Mouse (Mus musculus) adrenal gland, postnatal 4 days (tissue): ENCODE measurements around the gene Mlxipl. TPM values are rescaled to one million over a fixed set of nuclear protein-coding genes. Genes with fewer than 3 reads are reported as not detected.

ENCODE experiments used
- DNase-seq, 2 experiments: peaks; one replicate each; pipeline ENCODE4 v3.0.0; 2021 to 2022; ENCODE audit warnings: low spot score in 2 of 2, mixed read lengths in 2 of 2
- total RNA-seq, 2 experiments: library from RNA; stranded (reverse); gene quantifications; 2 replicates each; pipeline ENCODE4 v1.2.3; 2021

Gene Mlxipl
- total RNA-seq, 2 experiments from 2014 or later = 37.8 to 38.7 TPM

DNA sequence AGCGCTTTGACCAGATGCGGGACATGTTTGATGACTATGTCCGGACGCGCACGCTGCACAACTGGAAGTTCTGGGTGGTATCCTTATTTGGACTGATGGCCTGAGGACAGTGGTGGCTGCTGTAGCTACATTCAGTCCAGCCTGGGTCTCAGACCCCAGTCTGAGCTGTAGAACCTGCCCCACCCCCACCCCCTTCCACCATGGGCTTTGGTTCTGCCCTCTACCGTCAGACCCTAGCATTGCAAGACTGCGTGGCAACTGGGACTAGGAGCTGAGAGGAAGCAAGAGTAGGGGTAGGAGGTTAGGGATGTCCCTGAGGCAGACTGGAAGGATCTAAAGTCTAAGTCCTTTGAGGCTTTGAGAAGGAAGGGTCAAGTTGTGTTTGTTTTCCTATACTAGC lies 44.8 kb downstream of the Mlxipl start:
- no peak for DNase-seq

DNA sequence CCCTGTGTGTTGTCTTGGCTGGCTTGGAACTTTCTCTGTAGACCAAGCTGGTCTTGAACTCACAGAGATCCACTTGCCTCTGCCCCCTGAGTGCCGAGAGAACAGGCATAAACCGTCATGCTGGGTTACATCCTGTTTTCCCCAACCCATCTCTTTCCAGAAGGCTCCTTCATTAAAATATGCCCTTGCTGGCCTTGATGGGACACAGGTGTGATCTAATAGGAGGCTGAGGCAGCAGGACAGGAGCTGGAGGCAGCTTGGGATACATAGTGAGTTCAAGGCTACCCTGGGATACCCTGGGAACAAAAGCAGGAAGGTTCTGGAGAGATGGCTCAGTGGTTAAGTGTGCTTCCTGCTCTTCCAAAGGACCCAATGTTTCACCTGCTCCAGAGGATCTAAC lies 50.2 kb downstream of the Mlxipl start:
- no peak for DNase-seq

DNA sequence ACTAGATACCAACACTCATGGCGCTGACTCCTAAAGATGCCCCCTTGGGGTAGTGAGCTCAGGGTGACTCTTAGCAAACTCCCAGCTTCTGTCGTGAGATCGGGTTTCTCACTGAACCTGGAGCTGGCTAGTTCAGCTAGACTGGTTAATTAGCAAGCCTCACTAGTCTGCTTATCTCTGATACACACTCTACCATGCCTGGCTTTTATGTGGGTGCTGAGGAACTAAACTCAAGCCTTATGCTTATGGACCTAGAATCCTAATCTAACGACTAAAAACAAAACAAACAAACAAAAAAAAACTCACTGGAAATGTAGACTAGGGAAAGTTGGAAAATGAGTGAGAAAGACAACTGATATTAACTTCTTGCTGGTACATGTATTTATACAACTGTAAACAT lies 54.8 kb downstream of the Mlxipl start:
- DNase-seq = no peak

DNA sequence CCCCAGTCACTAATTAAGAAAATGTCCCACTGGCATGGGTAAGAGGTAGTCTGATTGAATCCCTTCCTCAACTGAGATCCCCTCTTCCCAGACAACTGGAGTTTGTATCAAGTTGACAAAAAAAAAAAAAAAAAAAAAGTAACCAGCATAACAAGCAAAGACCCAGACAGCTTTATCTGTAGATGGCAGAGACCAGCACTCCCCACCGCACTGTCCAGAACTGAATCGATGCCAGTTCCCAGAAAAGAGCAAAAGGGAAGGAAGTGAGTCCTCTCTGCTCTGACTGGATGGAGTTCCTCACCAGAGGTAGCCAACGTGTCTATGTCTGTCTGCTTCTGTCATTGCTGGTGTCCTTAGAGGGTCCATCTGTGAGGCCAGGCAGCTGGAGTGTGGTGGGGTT lies 55.8 kb downstream of the Mlxipl start:
- DNase-seq = no peak

DNA sequence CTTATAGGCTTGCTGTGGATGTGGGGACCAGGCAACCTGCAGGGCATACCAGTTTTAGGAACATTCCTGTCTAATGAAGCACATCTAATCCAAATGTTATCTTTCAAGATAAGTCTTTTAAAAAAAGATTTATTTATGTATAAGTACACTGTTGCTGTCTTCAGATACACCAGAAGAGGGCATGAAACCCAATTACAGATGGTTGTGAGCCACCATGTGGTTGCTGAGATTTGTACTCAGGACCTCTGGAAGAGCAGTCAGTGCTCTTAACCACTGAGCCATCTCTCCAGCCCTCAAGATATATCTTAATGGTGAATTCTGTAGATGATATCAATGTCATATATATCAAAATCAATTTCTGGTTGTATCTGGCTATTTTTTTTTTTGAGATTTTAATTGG lies 56.3 kb downstream of the Mlxipl start:
- no peak for DNase-seq

DNA sequence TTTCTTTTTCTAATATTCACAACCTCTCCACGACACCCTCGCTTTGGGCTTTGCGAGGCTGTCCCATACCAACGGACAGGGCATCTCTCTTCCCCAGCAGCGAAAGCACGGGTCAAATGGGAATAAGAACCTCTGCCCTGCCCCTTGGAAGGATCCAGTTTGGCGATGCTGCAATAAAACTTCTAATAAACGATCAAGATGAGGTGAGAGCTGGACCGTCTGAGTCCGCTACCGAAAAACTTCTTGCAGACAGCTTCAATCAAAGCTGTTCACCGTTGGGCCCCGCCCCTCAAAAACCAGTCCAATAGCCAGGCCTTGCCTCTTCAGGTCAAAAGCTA lies 59.0 kb downstream of the Mlxipl start:
- no peak for DNase-seq

DNA sequence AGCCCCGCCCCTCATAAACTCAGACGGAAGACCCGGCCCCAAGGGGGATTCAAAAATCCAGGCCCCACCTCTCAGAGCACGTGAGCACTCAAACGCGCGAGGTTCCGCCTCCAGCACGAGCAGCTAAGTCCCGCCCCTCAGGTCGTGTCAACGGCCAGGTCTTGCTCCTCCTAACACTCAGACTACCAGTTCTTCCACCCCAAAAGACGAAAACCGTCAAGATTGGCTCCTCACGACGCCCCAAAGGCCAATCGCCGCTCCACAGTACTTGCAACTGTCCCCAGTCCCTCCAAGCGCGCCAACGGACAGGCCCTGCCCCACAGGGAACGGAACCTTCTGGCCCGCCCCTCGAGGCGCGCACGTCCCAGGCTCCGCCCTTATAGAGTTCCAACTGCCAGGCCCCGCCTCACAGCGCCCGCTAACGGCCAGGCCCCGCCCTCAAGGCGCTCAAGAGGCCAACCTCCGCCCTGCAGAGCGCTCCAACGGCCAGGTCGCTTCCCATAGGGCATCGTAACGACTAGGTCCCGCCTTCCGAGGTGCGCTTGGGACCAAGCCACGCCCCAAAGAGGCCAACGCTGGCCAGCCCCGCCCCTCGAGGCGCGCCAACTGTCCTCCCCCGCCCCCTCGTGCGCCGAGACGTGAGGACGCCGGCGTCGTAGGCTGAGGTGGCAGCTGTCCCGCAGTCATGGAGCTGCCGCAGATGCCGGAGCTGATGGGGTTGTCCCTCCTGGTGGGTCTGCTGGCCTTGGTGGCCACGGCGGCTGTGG lies 59.5 kb downstream of the Mlxipl start, which contains the start of gene Tbl2:
Tbl2 (plus strand) TSS at position 605 of the 767 bp plus-strand sequence.
- DNase-seq = peak; percentile 93 to 98

DNA sequence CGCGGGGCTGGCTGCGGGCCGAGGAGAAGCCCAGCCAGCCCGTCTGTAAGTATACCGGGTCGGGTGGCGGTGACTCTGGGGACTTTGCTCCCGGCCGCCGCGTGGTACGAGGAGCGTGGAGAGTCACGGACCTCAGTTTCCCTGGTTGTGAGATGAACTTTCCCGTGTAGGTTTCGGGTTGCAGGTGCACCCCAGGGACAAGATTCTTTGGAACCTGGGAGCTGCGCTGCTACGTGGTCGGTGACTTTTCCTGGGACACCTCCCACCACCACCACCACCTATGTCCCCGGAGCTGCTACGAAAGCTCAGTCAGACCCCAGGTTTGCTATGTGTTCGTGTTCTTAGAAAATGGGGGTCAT lies 60.1 kb downstream of the Mlxipl start:
- DNase-seq = no peak

DNA sequence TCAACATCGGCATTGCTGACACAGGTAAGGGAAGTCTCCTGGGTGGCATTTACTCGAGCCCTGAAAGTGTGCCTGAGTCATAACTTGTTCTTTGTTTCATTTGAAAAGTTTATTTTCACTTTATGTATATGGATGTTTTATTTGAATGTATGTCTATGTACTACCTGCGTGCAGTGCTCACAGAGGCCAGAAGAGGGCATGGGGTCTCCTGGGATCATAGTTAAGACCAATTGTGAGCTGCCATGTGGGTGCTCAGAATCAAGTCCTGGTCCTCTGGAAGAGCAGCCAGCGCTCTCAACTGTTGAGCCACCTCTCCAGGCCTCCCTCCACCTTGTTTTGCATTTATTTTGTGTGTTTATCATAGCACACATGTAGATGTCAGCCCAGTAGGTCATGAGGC lies 66.8 kb downstream of the Mlxipl start:
- DNase-seq = no peak

DNA sequence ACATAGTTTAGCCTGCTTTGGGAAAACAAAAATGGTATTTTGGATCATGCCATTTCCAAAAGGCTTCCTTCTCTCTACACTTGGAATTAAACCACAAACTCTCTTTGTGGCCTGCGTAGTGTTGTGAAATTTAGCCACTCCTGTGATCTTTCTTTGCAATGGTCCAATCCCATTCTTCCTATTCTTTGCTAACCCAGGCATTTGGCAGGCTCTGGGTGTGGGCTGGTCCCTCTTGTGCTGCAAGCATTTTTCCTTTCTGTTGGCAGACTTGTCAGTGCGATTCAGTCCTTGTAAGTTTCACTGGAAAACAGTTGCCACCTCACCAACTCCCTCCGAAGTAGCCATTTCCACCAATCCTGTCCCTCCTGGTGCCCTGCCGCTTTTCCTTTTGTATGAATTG lies 71.5 kb downstream of the Mlxipl start:
- DNase-seq = no peak

DNA sequence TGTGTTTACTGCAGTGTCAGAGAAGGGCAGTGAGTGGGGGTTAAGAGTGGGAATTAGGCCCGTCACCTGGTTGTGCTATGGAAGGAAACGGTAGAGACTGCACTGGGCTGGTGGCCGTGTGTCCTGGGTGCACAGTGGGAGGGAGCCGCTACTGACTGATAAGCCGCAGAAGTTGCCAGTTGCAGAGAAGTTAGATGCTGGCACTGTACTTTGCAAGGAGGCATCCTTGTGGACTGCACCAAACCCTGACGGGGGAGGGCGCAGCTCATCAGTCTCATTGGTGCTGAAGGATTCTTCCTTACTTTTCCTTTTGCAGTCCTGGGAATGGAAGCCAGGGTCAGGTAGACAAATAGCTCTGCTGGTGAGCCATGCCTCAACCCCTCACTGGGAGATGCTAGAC lies 72.0 kb downstream of the Mlxipl start:
- DNase-seq = no peak

DNA sequence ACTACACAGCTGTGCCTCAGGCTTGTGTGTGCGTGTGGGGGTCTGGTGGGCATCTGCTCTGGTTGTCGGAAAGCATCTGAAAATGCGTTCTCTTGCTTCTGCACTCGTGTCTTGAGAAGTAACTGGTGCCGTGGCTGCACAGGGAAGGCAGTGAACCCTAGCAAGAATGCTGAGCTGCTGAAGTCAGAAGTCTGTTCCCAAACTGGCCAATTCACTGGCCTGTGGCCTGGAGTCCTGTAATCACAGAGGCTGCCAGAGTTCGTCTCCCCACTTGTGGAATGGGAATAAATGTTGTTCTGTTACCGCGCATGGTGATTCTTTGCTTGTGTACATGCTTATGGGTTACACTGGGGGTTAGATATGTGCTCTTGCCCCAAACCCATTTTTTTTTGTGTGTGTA lies 72.7 kb downstream of the Mlxipl start:
- no peak for DNase-seq

DNA sequence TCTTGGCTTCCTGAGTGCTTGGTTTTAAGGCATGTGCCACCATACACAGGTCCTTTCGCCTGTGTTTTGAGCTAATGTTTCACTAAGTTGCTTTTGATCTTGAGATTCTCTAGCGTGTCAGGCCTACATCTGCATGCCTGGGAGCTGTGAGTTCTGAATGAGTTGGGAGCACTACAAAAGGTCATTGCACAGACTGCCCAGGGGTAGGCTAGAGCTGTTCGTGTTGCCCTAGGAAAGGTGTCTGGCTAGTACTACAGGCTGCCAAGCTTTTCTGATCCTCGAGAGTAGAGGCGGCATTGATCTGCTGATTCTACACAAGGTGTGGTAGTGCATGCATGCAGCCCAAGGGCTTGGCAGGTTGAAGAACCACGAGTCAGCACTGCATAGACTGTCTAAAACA lies 73.1 kb downstream of the Mlxipl start:
- no peak for DNase-seq

DNA sequence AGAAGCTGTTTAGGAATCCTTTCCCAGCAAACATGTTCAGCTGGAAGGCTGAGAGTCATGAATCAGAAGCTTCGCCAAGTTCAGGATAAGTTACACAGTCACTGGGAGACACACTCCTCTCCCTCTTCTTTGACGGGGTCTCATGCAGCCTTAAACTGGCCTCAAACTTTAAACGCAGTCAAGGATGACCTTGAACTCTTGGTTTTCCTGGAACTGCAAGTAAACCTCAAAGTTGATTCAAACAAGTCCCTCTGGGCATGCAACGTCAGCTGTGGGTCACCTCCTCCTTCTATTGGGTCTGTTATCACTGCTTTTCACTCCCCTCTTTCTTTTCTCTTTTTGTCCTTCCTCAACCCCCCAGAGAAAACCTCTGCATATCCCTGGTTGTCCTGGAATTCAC lies 77.2 kb downstream of the Mlxipl start:
- DNase-seq = no peak

DNA sequence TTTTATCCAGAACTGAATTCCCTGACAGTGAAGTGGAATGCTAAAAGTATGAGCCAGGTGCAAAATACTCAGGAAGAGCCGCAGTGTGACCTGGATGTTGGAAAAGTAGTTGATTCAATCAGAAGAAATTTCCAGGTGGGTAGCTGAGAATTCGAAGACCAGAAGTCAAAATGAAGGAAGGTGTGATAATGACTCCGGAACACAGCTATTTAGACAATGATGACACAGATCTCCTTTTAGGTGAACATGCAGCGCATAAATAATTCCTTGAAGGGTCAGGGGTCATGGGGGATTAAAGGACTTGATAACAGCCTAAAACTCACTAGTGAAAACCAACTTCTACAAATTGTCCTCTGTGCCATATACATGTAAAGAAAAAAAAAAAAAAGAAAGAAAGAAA lies 77.8 kb downstream of the Mlxipl start:
- no peak for DNase-seq

DNA sequence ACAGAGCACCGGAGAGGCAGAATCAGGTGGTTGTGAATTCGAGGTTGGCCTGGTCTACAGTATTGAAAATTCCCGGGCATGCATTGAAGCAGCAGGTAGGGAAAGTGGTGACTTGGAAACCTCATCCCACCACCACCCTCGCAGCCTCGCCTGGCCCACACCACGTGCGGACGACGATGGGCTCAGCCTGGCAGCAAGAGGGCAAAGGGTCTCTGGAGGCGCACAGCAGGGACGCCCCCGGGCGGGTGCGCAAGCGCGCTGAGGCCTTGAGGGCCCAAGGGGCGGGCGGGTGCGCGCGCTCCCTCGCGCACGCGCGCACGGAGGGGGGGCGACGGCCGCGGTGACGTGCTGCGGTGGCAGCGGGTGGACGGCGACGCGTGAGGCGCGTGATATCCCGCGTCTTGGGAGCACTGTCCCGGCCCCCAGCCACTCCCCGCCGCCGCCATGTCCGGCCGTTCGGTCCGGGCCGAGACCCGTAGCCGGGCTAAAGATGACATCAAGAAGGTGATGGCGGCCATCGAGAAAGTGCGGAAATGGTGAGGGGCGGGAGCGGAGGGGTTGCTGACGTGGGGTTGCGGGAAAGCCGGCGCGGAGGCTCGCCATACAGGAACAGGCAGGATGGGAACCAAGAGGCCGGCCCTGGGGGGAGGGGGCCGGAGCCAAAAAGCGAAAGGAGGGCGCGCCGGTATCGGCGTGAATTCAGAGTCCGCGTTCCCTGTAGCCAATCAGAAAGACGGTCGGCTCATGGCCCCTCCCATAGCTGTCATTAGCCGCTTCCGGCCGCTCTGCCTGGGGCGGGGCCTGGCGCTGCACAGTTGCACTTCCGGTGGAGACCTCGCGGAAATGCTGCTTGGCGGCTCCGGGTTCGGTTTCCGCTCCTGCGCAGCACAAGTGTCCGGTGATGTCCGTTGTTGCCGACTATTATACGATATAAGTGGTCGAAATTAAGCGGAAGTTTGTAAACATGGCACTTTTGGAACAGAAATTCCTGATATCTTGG lies 78.7 kb downstream of the Mlxipl start, which contains the start of gene Bcl7b:
Bcl7b (plus strand) TSS at position 221 of the 1,000 bp plus-strand sequence.
- DNase-seq = peak; percentile 84 to 92

DNA sequence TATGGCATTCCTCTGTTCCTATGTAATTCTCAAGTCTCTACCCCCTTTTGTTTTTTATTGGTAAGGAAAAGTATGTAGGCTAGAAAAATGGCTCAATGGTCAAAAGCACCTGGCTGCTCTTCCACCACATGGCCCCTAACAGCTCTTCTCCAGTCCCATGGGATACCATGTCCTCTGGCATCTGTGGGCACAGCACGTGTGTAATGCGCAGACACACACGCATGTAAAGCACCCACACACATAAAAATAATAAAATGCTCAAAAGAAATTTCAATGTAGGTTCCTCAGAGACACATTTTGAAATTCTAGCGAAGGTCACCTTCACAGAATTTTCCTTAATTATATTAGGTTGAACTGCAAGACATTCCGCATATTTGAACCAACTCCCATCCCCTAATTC lies 79.8 kb downstream of the Mlxipl start:
- no peak for DNase-seq

DNA sequence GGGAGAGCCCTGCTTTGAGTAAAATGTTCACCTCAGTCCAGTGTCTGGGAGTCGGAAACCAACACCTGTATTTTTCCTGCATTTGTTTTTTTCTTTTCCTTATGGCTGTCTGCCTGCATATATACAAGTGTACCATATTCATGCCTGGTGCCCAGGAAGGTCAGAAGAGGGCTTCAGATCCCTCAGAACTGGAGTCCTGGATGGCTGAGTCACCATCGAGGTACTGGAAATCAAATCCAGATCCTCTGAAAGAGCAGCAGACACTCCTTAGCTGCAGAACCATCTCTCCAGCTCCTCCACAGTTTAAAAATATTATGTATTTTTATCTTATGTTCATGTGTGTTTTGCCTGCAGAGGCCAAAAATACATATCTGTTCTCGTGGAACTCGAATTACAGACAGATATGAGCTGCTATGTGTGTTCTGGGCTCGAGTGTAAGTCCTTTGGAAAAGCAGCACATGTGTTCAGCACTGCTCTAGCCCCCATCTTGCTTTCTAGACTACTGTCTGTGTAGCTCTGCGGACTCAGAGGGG lies 82.1 kb downstream of the Mlxipl start:
- no peak for DNase-seq

DNA sequence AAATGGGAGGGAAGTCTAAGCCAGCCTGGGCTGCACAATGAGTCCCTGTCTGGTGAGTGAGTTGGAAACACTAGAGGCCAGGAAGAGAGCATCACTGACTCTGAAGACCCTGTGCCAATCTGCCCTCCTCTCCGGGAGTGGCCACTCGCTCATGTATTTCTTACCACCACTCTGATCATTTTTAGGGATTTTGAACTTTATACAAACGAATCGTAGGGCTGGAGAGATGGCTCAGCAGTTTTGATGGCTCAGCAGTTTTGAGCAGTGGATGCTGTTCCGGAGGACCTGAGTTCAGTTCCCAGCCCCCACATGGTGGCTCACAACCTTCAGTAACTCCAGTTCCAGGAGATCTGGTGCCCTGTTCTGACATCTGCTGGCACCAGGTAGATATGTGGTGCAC lies 83.3 kb downstream of the Mlxipl start:
- no peak for DNase-seq

DNA sequence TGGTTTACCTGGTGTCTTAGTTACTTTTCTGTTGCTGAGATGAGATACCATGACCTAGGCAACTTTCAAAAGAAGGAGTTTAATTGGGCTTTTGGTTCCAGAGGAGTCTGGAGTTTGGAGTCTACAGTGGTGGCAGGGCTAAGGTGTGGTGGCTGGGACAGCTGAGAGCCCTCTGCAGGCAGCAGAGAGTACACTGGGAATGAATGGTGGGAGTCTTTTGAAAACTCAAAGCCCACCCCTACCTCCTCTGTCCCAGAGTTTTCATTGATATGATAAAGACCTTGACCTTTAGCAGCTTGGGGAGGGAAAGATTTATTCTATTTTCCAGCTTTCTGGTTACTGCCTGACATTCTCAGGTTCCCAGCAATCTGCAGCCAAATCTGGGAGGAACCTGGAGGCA lies 85.4 kb downstream of the Mlxipl start:
- DNase-seq = no peak

DNA sequence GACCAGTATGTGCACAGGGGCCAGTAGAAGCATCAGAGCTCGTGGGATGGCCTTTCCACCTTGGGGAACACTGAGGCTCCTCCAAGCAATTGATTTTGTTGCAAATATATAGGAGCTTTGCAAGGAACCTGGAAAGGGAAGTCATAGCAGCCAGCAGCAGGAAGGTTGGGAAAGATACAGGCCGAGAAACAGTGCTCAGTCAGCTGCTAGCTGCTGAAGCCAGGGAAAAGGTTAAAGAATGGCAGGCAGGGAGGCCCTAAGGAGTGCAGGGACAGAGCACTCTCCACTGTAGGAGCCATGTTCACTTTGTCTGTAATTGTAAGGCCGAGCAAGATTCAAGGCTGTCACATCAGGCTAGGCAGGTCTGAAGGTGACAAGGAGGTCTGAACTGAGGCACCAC lies 88.8 kb downstream of the Mlxipl start:
- DNase-seq = no peak

DNA sequence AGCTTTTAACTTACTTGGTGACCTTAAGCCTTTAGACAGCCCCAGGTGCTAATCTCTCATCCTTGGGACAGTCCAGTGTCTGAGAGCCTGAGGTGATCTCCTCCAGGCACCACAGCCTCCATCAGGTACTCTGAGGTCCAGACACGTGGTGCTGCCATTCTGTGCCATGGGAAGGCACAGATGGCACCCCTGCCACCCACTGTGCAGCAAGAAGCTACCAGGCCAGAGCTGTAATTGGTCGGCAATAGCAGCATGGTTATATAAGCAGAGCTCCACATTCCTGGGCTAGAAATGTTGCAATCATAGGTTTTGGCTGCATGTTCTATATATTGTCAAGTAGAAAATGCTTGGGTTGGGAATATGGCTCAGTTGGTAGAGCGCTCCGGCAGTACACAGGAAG lies 89.3 kb downstream of the Mlxipl start:
- no peak for DNase-seq
